ENCODE assay signal across 10 mouse cellular contexts in the genomic region with DNA sequence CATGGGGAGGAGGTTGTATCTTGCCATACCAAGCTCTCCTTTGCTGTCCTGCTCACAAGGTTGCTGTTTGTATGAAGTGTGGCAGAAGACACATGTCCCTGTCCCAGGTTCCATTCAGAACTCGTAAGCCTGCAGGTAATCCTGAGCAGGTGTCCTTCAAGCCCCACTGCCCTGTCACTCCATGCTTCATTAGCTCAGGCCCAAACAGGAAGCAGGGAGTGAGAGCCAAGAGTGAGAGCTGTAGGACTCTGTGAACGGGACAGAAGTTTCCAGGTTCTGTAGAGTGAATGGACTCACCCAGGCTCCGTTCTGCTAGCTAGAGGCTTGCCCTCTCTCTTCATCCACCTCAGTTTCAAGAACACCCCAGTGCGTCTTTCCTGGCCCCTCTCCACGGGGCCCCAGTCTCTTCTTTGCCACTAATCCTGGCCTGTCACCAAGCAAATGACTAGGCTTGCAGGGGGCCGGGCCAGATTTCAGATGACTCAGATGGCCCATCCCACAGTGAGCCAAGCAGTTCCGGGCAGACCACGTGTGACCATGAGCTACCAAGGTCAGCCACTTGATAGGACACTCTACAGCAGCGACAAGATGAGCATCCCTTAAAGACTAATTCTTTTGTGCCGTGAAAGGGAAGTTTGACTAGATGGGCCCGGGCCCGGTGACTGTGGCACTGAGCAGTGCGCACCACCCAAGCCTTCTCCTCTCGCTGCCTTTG. TPM values are rescaled to one million over a fixed set of nuclear protein-coding genes. Genes with fewer than 3 reads are reported as not detected.
A peak's percentile ranks its signal among the peaks of the same experiment; 100 is the strongest.
DNase-seq lines count a peak whose midpoint lies in the region; ATAC-seq and TF ChIP-seq lines count a peak whose summit lies in the region.
"Had no signal": no experiment of that assay in that cellular context is flagged by ENCODE, and none has a peak within 500 bp of the region (broad histone marks: within the 10 kb centered on the region; RNA-seq: fewer than 3 reads in every experiment).

No protein-coding gene starts in this region.

- H3K4me1 ChIP-seq in midbrain, embryonic 11.5 days (ENCODE audit: control insufficient read depth, insufficient read depth, low read length): no peaks in the 10 kb centered on the region
- no peaks in the 10 kb centered on the region for H3K4me1 ChIP-seq in midbrain, postnatal 0 days (ENCODE audit: insufficient read depth, low read length)

- no peak overlapping the region for H3K4me3 ChIP-seq in midbrain, embryonic 11.5 days (ENCODE audit: low read depth, low read length)
- H3K4me3 ChIP-seq in midbrain, postnatal 0 days (ENCODE audit: low read depth, low read length): no peak overlapping the region
- H3K4me3 ChIP-seq: limb, embryonic 15.5 days had no signal

- 73% methylated on average over 14 of the region's 14 CpGs for WGBS in midbrain, embryonic 11.5 days
- WGBS in midbrain, postnatal 0 days: 69% methylated on average over 14 of the region's 14 CpGs

- H3K9ac ChIP-seq in midbrain, embryonic 11.5 days (ENCODE audit: low read length): no peak overlapping the region
- no peak overlapping the region for H3K9ac ChIP-seq in midbrain, postnatal 0 days (replicated peaks; ENCODE audit: low read length, poor library complexity, severe bottlenecking)
- H3K9ac ChIP-seq: limb, embryonic 15.5 days had no signal

- H3K27me3 ChIP-seq in midbrain, embryonic 11.5 days (ENCODE audit: control insufficient read depth, insufficient read depth, low read length): no peaks in the 10 kb centered on the region
- H3K27me3 ChIP-seq in midbrain, postnatal 0 days (ENCODE audit: insufficient read depth, low read length): no peaks in the 10 kb centered on the region
- H3K27me3 ChIP-seq: limb, embryonic 15.5 days had no signal

- H3K36me3 ChIP-seq in midbrain, embryonic 11.5 days (ENCODE audit: control insufficient read depth, insufficient read depth, low read length): no peaks in the 10 kb centered on the region
- H3K36me3 ChIP-seq in midbrain, postnatal 0 days (ENCODE audit: insufficient read depth, low read length): no peaks in the 10 kb centered on the region
- H3K36me3 ChIP-seq: limb, embryonic 15.5 days had no signal

- H3K27ac ChIP-seq in midbrain, embryonic 11.5 days (ENCODE audit: low read depth, low read length): no peak overlapping the region
- H3K27ac ChIP-seq in midbrain, postnatal 0 days (ENCODE audit: low read depth, low read length): no peak overlapping the region
- H3K27ac ChIP-seq: limb, embryonic 15.5 days had no signal

- no peak overlapping the region for H3K4me2 ChIP-seq in midbrain, embryonic 11.5 days
- no peak overlapping the region for H3K4me2 ChIP-seq in midbrain, postnatal 0 days (ENCODE audit: low read depth, low read length, poor library complexity, severe bottlenecking)
- H3K4me2 ChIP-seq: limb, embryonic 15.5 days had no signal

- no peak for TF ChIP-seq CTCF in midbrain, postnatal 0 days (IDR thresholded peaks at IDR 0.05)

- H3K9me3 ChIP-seq in midbrain, embryonic 11.5 days (ENCODE audit: control insufficient read depth, low read length): no peaks in the 10 kb centered on the region
- no peaks in the 10 kb centered on the region for H3K9me3 ChIP-seq in midbrain, postnatal 0 days (ENCODE audit: low read length)
- H3K9me3 ChIP-seq: limb, embryonic 15.5 days had no signal

- no peak for ATAC-seq in midbrain, embryonic 11.5 days (ENCODE audit: low FRiP score)
- ATAC-seq in midbrain, postnatal 0 days (ENCODE audit: low FRiP score): no peak

- DNase-seq in midbrain, embryonic 11.5 days (ENCODE audit: low spot score, missing footprints): peak; percentile 73
- no peak for DNase-seq in midbrain, postnatal 0 days (ENCODE audit: low spot score)
- DNase-seq in ZHBTc4 (ENCODE audit: low read depth, low spot score): peak; percentile 26
- peak; percentile 7 to 15 for DNase-seq in gastrocnemius, adult 8-10 months (ENCODE audit: low spot score in 2 of 2)
- peak; percentile 27 for DNase-seq in urinary bladder, adult 2 months (ENCODE audit: low spot score)
- no peak for DNase-seq in embryo, embryonic 10 days (ENCODE audit: low spot score)
- DNase-seq in T-cell, adult 2 months (ENCODE audit: low spot score): no peak
- DNase-seq: cerebellum, adult 9-10 months; thymus, postnatal 4 days had no signal

RNA-seq across cellular contexts. Expression of a gene that starts 54.4 kb away (rescaled TPM):
- 18.1 and 18.7 TPM in 2 replicates for polyA plus RNA-seq in midbrain, embryonic 11.5 days (2014; fragmentation: Nextera tagmentation; extraction: Ambion mirVana)
- 26.0 and 33.2 TPM in 2 replicates for total RNA-seq in midbrain, postnatal 0 days (2014; rRNA removed)
- polyA plus RNA-seq in midbrain, postnatal 0 days (2015; fragmentation: Nextera tagmentation; extraction: Ambion mirVana): 8.3 and 9.8 TPM in 2 replicates
- 10 to 100 TPM; 57.5 to 65.9 (median 63.7) TPM for total RNA-seq in gastrocnemius, adult 8-10 months (2022)
- polyA plus RNA-seq in urinary bladder, adult 2 months (2012; rRNA removed): 33.4 and 39.2 TPM in 2 replicates

Comparison
In these comparisons a context has a peak if more than half of its experiments do, and no peak if none do; other contexts are left out.
1. DNase-seq: peak in midbrain, embryonic 11.5 days (single experiment), ZHBTc4 (single experiment), gastrocnemius, adult 8-10 months (2 of 2) and urinary bladder, adult 2 months (single experiment); none in midbrain, postnatal 0 days (single experiment), embryo, embryonic 10 days (single experiment) and T-cell, adult 2 months (single experiment).